Mouse (Mus musculus) activated CD4-positive, CD25-positive, alpha-beta regulatory T cell, adult 4 months (primary cell): ENCODE measurements at regions not wholly inside any gene's neighbourhood (a gene's known extent, or its start where the extent isn't known, plus 50 kb on each side); places are given as distances from the start of the nearest gene placed in this dataset.
"Not testable (repeated sequence)": the region's sequence is repeated elsewhere in the genome, so short reads cannot be mapped to it uniquely, and the experiment has no call there.

ENCODE experiments used
- ATAC-seq: one replicate; pipeline ENCODE4 v1.8.0; 2017

- no peak for ATAC-seq
These were observed 170.8 kb downstream of the Tomm20 start for GRCm38 (mm10) chr8:126774816-126775215.

- no peak for ATAC-seq
These were observed 172.9 kb downstream of the Tomm20 start for GRCm38 (mm10) chr8:126772748-126773147.

- no peak for ATAC-seq
These were observed 173.4 kb downstream of the Tomm20 start for GRCm38 (mm10) chr8:126772194-126772593.

GRCm38 (mm10) chr8:126770374-126770773, 175.3 kb downstream of the Tomm20 start:
- ATAC-seq = not testable (repeated sequence)

- ATAC-seq = no peak
These were observed 174.4 kb upstream of the Irf2bp2 start for GRCm38 (mm10) chr8:126768142-126768541.

- ATAC-seq = no peak
These were observed 173.6 kb upstream of the Irf2bp2 start for GRCm38 (mm10) chr8:126767341-126767740.

GRCm38 (mm10) chr8:126765693-126766238, 172.0 kb upstream of the Irf2bp2 start:
- ATAC-seq = no peak

GRCm38 (mm10) chr8:126763600-126763999, 169.8 kb upstream of the Irf2bp2 start:
- no peak for ATAC-seq

GRCm38 (mm10) chr8:126759711-126760110, 165.9 kb upstream of the Irf2bp2 start:
- ATAC-seq = no peak

- no peak for ATAC-seq
These were observed 165.2 kb upstream of the Irf2bp2 start for GRCm38 (mm10) chr8:126758951-126759350.

- peak; percentile 89 for ATAC-seq
These were observed 164.4 kb upstream of the Irf2bp2 start for GRCm38 (mm10) chr8:126757951-126758757.

GRCm38 (mm10) chr8:126756300-126757097, 162.7 kb upstream of the Irf2bp2 start:
- no peak for ATAC-seq

- ATAC-seq = no peak
These were observed 161.9 kb upstream of the Irf2bp2 start for GRCm38 (mm10) chr8:126755669-126756068.

- no peak for ATAC-seq
These were observed 160.6 kb upstream of the Irf2bp2 start for GRCm38 (mm10) chr8:126754361-126754809.

GRCm38 (mm10) chr8:126753059-126753855, 159.5 kb upstream of the Irf2bp2 start:
- ATAC-seq = no peak

- ATAC-seq = no peak
These were observed 157.8 kb upstream of the Irf2bp2 start for GRCm38 (mm10) chr8:126751416-126752140.

GRCm38 (mm10) chr8:126745992-126746775, 152.4 kb upstream of the Irf2bp2 start:
- ATAC-seq = no peak

GRCm38 (mm10) chr8:126744747-126745382, 151.1 kb upstream of the Irf2bp2 start:
- ATAC-seq = no peak

GRCm38 (mm10) chr8:126743296-126743695, 149.5 kb upstream of the Irf2bp2 start:
- ATAC-seq = no peak

- no peak for ATAC-seq
These were observed 148.3 kb upstream of the Irf2bp2 start for GRCm38 (mm10) chr8:126742081-126742480.
